Mouse (Mus musculus) erythroblast, embryonic 14.5 days (primary cell): Measurements from ENCODE around the gene Apbb2.

Experiments used
- GATA1 ChIP-seq: IDR thresholded peaks from 2 replicates; pipeline ENCODE4 v1.6.1; 2012; ENCODE audit warnings: low read length, inconsistent platforms, mixed read lengths
- TAL1 ChIP-seq: IDR thresholded peaks from 3 replicates; pipeline ENCODE4 v1.6.1; 2012; ENCODE audit warnings: low read length, inconsistent platforms, mixed read lengths

DNA sequence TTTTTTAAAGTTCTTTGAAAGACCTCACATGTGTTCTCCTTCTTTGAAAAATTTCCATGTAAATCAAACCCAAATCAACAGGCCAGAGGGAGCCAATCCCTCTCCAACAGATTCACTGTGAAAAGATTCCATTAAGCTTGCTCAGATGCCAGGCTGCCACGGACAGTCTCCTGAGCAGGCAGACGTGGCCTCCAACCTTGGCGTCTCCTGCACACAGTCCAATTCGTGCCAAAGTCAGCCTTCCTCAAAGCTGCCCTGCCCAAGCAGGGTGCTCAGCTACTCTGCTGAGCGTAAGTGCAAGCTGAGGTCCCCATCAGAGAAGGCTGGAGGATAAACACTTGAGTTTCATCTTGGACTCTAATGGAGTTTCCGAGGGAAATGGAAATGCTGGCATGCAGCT is 85.8 kb downstream of the Apbb2 start:
- TF ChIP-seq TAL1 (no peak), GATA1 (no peak)
